In the genomic region with DNA sequence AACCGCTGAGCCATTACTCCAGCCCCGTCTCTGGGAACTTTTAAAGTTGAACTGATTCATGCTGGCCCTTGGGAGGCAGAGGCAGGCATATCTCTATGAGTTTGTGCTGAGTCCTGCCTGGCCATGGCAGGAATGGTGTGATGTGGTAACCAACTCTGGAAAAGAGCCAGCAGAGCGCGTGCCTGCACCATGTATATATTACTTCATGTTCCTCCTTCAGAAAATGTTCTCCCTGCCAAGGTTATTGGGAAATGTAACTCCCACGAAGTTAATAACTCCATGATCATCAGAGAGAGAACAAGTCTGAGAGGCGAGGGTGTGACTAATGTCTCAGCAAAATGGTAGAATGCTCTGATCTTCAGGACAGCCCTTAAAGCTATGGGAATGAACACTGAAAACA, we compare ENCODE assay signal across 22 mouse cellular contexts. TPM values are rescaled to one million over a fixed set of nuclear protein-coding genes. Genes with fewer than 3 reads are reported as not detected.
A peak's percentile ranks its signal among the peaks of the same experiment; 100 is the strongest.
DNase-seq lines count a peak whose midpoint lies in the region; ATAC-seq and TF ChIP-seq lines count a peak whose summit lies in the region.
"Had no signal": no experiment of that assay in that cellular context is flagged by ENCODE, and none has a peak within 500 bp of the region (broad histone marks: within the 10 kb centered on the region; RNA-seq: fewer than 3 reads in every experiment).

No protein-coding gene starts in this region.

- H3K9ac ChIP-seq in lung, embryonic 14.5 days = no peak overlapping the region
- H3K9ac ChIP-seq: embryonic facial prominence, embryonic 12.5 days; forebrain, embryonic 12.5 days; heart, embryonic 12.5 days; hindbrain, embryonic 14.5 days had no signal

- no peaks in the 10 kb centered on the region; the same call in 1 of the 2 replicates for H3K4me1 ChIP-seq in lung, embryonic 14.5 days (ENCODE audit: insufficient read depth)
- H3K4me1 ChIP-seq: embryonic facial prominence, embryonic 12.5 days; forebrain, embryonic 12.5 days; heart, embryonic 12.5 days had no signal

- DNase-seq in lung, embryonic 14.5 days = peak; percentile 46
- DNase-seq in lung, postnatal 10 days = no peak
- peak; percentile 16 for DNase-seq in 3T3-L1 (ENCODE audit: low read depth, low spot score)
- peak; percentile 47 for DNase-seq in 416B (ENCODE audit: low read depth)
- DNase-seq in fat pad, adult 2 months (ENCODE audit: extremely low read depth, low read depth, low spot score) = peak; percentile 91
- DNase-seq in kidney, adult 8-10 months = no peak
- DNase-seq in Muller cell, postnatal 12 days (ENCODE audit: inconsistent ontology term) = no peak
- DNase-seq in ovary, postnatal 14 days (ENCODE audit: low spot score) = no peak
- DNase-seq: adrenal gland, postnatal 25 days; cerebellum, adult 11 months; cerebellum, adult 8-10 months; cerebellum, postnatal 25 days; gastrocnemius, postnatal 10 days had no signal

- no peak overlapping the region for H3K4me3 ChIP-seq in lung, embryonic 14.5 days (ENCODE audit: low read depth, low read length)
- H3K4me3 ChIP-seq: embryonic facial prominence, embryonic 12.5 days; forebrain, embryonic 12.5 days; heart, embryonic 12.5 days; hindbrain, embryonic 10.5 days had no signal

- no peak overlapping the region for H3K27ac ChIP-seq in lung, embryonic 14.5 days (ENCODE audit: low read depth)
- H3K27ac ChIP-seq: embryonic facial prominence, embryonic 12.5 days; forebrain, embryonic 12.5 days; hindbrain, embryonic 10.5 days; hindbrain, embryonic 14.5 days had no signal

- H3K4me2 ChIP-seq in lung, embryonic 14.5 days = no peak overlapping the region
- H3K4me2 ChIP-seq: embryonic facial prominence, embryonic 12.5 days; forebrain, embryonic 12.5 days; heart, embryonic 12.5 days; hindbrain, embryonic 14.5 days had no signal

- no peak for TF ChIP-seq CTCF in lung, embryonic 14.5 days (IDR thresholded peaks at IDR 0.05; ENCODE audit: low read depth)

- ATAC-seq in lung, embryonic 14.5 days (ENCODE audit: insufficient read depth) = no peak
- ATAC-seq: forebrain, embryonic 16.5 days had no signal

- no peaks in the 10 kb centered on the region for H3K36me3 ChIP-seq in lung, embryonic 14.5 days (ENCODE audit: insufficient read depth)
- H3K36me3 ChIP-seq: embryonic facial prominence, embryonic 12.5 days; forebrain, embryonic 12.5 days; heart, embryonic 12.5 days; hindbrain, embryonic 10.5 days had no signal

- H3K27me3 ChIP-seq in lung, embryonic 14.5 days (ENCODE audit: insufficient read depth, low read length) = no peaks in the 10 kb centered on the region
- H3K27me3 ChIP-seq: embryonic facial prominence, embryonic 12.5 days; forebrain, embryonic 12.5 days had no signal

- H3K9me3 ChIP-seq in lung, embryonic 14.5 days (ENCODE audit: low read depth, low read length) = no peaks in the 10 kb centered on the region
- H3K9me3 ChIP-seq: embryonic facial prominence, embryonic 12.5 days; forebrain, embryonic 12.5 days; heart, embryonic 12.5 days; hindbrain, embryonic 10.5 days had no signal

- 74% methylated on average over 6 of the region's 6 CpGs for WGBS in lung, embryonic 14.5 days

RNA-seq across cellular contexts. Expression of gene Wbp2nl, which starts 19.1 kb away (rescaled TPM):
- polyA plus RNA-seq in lung, embryonic 14.5 days (2014; fragmentation: Nextera tagmentation; extraction: Ambion mirVana) = 0.42 and 0.57 TPM in 2 replicates
- polyA plus RNA-seq: C2C12; cortical plate, adult 2 months; frontal cortex, adult 2 months; hindbrain, embryonic 10.5 days had no signal

RNA-seq across cellular contexts. Expression of gene Naga, which starts 20.9 kb away (rescaled TPM):
- 40.3 and 45.9 TPM in 2 replicates for polyA plus RNA-seq in lung, embryonic 14.5 days (2014; fragmentation: Nextera tagmentation; extraction: Ambion mirVana)

RNA-seq across cellular contexts. Expression of gene Pheta2, which starts 20.9 kb away (rescaled TPM):
- 13.8 and 14.4 TPM in 2 replicates for polyA plus RNA-seq in lung, embryonic 14.5 days (2014; fragmentation: Nextera tagmentation; extraction: Ambion mirVana)

RNA-seq across cellular contexts. Expression of gene Smdt1, which starts 20.9 kb away (rescaled TPM):
- 218 and 226 TPM in 2 replicates for polyA plus RNA-seq in lung, embryonic 14.5 days (2014; fragmentation: Nextera tagmentation; extraction: Ambion mirVana)

RNA-seq across cellular contexts. Expression of gene Ndufa6, which starts 36.3 kb away (rescaled TPM):
- 289 and 322 TPM in 2 replicates for polyA plus RNA-seq in lung, embryonic 14.5 days (2014; fragmentation: Nextera tagmentation; extraction: Ambion mirVana)

Comparison
In these comparisons a context has a peak if more than half of its experiments do, and no peak if none do; other contexts are left out.
1. DNase-seq: peak in lung, embryonic 14.5 days (single experiment), 3T3-L1 (single experiment), 416B (single experiment) and fat pad, adult 2 months (single experiment); none in lung, postnatal 10 days (single experiment), kidney, adult 8-10 months (0 of 2), Muller cell, postnatal 12 days (single experiment) and ovary, postnatal 14 days (single experiment).